Mouse (Mus musculus): Measurements from ENCODE around the gene Trem1.

- TF ChIP-seq POLR2A (IDR thresholded peaks at IDR 0.05; ENCODE audit: low read depth, low read length) (no peak), CTCF (IDR thresholded peaks at IDR 0.05; ENCODE audit: borderline replicate concordance, insufficient read depth, low read length) (no peak)
Measured at GRCm38 (mm10) chr17:48232518-48232917, at the start of gene Trem1.

Measured in embryonic fibroblast, embryonic 13.5 days (primary cell).